Mouse (Mus musculus): ENCODE data around the gene Ryr3.

Gene Ryr3

GRCm38 (mm10) chr2:113216746-113217461 lies at the start of gene Ryr3:
Gene Ryr3 (minus strand): TSS chr2:113217096.
- DNase-seq (ENCODE audit: low spot score) = peak; percentile 47

GRCm38 (mm10) chr2:113238871-113239270 lies 22.0 kb upstream of the Ryr3 start:
- no peak for DNase-seq (ENCODE audit: low spot score)

GRCm38 (mm10) chr2:113236993-113237392 lies 20.1 kb upstream of the Ryr3 start:
- DNase-seq (ENCODE audit: low spot score) = no peak

- DNase-seq (ENCODE audit: low spot score) = peak; percentile 35
These were observed 17.7 kb upstream of the Ryr3 start for GRCm38 (mm10) chr2:113234559-113234958.

DNA sequence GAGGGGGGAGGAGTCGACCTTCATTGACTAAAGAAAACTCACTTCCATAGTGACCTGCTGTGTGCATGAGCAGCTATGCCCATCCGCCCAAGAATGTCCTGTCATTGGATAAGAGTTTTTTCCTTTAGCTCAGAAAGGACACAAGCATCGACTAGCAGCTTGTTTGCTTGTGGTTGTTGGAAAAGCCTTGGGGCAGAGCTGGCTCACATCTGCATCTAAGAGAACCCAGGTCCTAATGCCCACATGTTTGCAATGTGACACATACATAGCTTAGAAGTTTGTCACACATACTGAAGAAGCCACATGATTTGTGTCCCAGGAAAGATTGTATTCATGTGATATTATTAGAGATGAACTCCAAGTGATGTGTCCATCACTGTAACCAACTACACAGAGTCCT lies 16.5 kb upstream of the Ryr3 start:
- DNase-seq (ENCODE audit: low spot score) = no peak

GRCm38 (mm10) chr2:113216105-113216745 lies 671 bp downstream of the Ryr3 start:
- DNase-seq (ENCODE audit: low spot score) = no peak

DNA sequence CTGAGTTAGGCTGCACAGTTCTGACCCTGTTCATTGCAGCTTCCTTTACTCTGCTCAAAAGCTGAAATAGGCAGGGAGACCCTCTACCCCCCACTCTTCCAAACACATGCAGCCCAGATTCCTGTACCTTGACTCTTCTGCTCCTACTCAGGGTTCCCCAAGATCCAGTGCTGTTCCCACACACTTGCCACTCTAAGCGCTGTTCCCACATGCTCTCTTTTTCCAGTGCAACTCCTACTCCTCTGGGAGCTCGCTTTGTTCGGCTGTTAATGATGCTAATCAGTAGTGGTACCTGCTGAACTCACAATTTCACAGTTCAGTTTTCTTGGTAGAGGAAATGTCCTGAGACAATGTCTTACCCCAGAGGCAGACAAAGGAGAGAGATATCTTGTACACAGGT lies 6.9 kb downstream of the Ryr3 start:
- DNase-seq (ENCODE audit: low spot score) = no peak

- no peak for DNase-seq (ENCODE audit: low spot score)
These were observed 7.6 kb downstream of the Ryr3 start for GRCm38 (mm10) chr2:113209263-113209662.

GRCm38 (mm10) chr2:113202857-113203256 lies 14.0 kb downstream of the Ryr3 start:
- no peak for DNase-seq (ENCODE audit: low spot score)

GRCm38 (mm10) chr2:113199030-113199679 lies 17.7 kb downstream of the Ryr3 start:
- no peak for DNase-seq (ENCODE audit: low spot score)

DNA sequence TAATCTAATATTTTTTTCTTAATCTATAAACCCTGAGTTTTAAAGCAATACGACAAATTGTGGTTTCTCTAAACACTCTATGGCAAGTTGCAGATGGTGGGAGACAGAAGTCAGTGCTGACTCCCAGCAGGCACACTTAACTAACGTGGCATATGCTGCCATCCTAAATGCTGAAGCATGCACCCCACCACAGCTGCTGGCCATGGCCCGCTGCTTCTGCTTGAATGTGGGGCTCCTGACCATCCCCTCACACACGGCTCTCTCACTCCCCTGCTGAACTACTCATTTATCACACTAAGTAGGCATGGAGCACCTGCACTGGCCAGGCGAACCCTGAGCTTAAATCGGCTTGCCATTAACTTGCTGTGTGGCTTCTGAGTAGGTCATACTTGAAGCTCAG lies 29.7 kb downstream of the Ryr3 start:
- no peak for DNase-seq (ENCODE audit: low spot score)

- DNase-seq (ENCODE audit: low spot score) = no peak
These were observed 35.2 kb downstream of the Ryr3 start for GRCm38 (mm10) chr2:113181701-113182100.

GRCm38 (mm10) chr2:113178047-113178446 lies 38.8 kb downstream of the Ryr3 start:
- no peak for DNase-seq (ENCODE audit: low spot score)

- DNase-seq (ENCODE audit: low spot score) = no peak
These were observed 40.6 kb downstream of the Ryr3 start for GRCm38 (mm10) chr2:113176337-113176736.

- no peak for DNase-seq (ENCODE audit: low spot score)
These were observed 48.8 kb downstream of the Ryr3 start for GRCm38 (mm10) chr2:113168096-113168495.

GRCm38 (mm10) chr2:113161494-113161893 lies 55.4 kb downstream of the Ryr3 start:
- DNase-seq (ENCODE audit: low spot score) = peak; percentile 8

- DNase-seq (ENCODE audit: low spot score) = no peak
These were observed 79.1 kb downstream of the Ryr3 start for GRCm38 (mm10) chr2:113137766-113138165.

DNA sequence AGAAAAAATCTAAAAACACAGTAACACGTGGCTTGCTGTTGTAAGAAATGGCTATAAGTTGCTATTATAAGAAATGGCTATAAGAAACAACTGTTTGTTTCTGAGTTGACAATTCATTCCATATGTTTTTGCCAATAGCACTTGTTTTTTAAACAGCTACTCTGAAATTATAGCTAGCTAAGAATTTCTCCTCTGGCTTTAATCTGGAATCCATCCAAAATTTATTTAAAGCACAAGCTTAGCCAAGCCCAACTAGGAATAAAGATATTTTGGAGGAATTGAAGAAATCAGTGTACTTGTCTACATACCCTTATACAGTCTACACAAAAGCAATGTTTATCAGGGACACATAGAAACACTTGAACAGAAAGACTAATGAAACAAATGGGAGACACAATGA lies 93.4 kb downstream of the Ryr3 start:
- no peak for DNase-seq (ENCODE audit: low spot score)

GRCm38 (mm10) chr2:113119080-113119479 lies 97.8 kb downstream of the Ryr3 start:
- DNase-seq (ENCODE audit: low spot score) = no peak

DNA sequence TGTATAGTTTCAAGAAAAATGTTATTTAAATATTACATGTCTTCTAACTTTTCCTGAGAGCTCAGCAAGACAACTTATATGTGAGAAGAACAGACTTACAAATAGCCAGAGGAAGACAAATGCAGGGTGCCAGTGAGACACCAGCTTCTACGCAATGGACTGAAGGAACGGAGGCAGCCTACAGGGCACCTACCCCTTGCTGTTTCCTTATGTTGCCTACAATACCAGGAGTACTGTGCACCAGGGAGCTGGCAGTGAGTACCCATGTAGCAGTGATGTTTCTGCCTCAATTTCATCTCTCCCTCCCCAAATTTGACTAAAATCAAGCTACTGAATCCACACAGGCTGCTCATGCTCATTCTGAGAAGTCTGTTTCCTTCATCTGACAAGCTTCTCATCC lies 100.1 kb downstream of the Ryr3 start:
- DNase-seq (ENCODE audit: low spot score) = no peak

- no peak for DNase-seq (ENCODE audit: low spot score)
These were observed 101.0 kb downstream of the Ryr3 start for GRCm38 (mm10) chr2:113115897-113116283.

DNA sequence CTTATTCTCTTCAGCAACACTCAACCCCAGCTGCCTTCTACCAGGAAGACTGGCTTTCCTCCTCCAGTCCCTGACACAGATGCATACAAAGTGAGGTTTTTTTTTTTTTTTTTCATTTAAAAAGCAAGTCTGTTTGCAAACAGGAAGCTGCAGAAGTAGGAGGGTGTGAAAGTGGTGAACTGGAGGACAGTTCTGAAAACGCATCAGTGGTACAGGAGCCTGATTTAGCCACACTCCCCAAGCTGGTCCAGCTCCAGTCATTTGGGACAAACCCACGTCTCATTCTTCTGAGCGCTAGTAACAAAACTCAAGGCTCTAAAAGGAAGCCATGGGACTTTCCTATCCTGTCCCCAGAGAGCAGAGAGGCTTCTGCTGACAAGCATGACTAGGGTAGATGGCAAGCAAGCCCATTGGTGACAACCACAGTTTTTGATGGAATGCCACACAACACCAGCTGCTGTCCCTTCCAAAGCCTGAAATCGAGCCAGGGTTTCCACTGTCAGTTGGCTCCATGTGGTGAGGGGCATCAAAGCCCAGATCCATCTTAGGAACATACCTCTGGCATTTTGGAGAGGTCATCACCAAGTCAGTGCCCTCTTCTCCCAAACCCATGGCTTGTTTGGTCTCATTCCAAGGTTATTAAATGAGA lies 101.5 kb downstream of the Ryr3 start:
- no peak for DNase-seq (ENCODE audit: low spot score)

DNA sequence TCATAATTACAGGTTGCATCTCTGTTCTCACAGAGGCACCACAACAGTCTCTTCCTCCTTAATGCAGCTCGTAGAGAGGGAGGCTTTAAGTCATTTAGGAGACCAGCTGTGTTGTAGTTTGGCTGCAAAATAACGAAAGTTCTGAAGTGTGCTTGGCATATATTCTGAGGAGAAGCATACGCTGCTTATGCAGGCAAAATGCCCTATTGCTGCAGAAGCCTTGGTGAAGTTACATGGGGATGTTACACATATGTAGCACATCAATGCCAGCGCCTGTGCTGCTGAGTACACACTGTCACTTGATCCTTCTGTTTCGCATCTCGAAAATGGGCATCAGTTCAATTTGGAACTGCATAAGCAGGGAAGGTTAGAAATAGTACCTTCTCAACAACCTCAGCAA lies 112.3 kb downstream of the Ryr3 start:
- no peak for DNase-seq (ENCODE audit: low spot score)
